ENCODE assay signal across 16 mouse cellular contexts in the genomic region with DNA sequence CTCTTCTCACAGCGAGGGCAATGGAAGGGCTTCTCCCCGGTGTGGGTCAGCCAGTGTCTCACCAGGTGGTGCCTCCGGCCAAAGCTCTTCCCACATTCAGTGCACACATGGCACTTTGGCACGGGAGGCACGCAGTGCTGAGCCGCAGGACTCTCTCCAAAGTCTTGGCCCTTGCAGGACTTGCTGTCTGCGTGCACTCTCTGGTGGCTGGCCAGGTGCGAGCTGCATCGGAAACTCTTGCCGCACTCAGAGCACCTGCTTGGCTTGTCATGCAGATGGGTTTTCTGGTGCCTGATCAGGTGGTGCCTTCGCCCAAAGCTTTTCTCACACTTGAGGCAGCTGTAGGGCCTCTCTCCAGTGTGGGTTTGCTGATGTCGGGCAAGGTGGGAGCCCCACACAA. TPM values are rescaled to one million over a fixed set of nuclear protein-coding genes. Genes with fewer than 3 reads are reported as not detected.
A peak's percentile ranks its signal among the peaks of the same experiment; 100 is the strongest.
DNase-seq lines count a peak whose midpoint lies in the region; ATAC-seq and TF ChIP-seq lines count a peak whose summit lies in the region.
"Had no signal": no experiment of that assay in that cellular context is flagged by ENCODE, and none has a peak within 500 bp of the region (broad histone marks: within the 10 kb centered on the region; RNA-seq: fewer than 3 reads in every experiment).

No protein-coding gene starts in this region.

- DNase-seq in midbrain, embryonic 11.5 days (ENCODE audit: low spot score, missing footprints) = peak; percentile 44
- DNase-seq in midbrain, postnatal 0 days (ENCODE audit: low spot score) = no peak
- DNase-seq in cerebellum, adult 8-10 months = peak; percentile 26
- DNase-seq in gastrocnemius, postnatal 25 days = peak; percentile 81
- no peak for DNase-seq in T-cell, adult 2 months (ENCODE audit: low spot score)
- no peak for DNase-seq in retina, embryonic 14.5 days (ENCODE audit: low spot score)
- DNase-seq: adrenal gland, postnatal 14 days; lung, postnatal 10 days had no signal

- H3K27me3 ChIP-seq in midbrain, embryonic 11.5 days (ENCODE audit: control insufficient read depth, insufficient read depth, low read length) = no peaks in the 10 kb centered on the region
- no peaks in the 10 kb centered on the region for H3K27me3 ChIP-seq in midbrain, postnatal 0 days (ENCODE audit: insufficient read depth, low read length)
- H3K27me3 ChIP-seq: midbrain, embryonic 12.5 days had no signal

- no peaks in the 10 kb centered on the region for H3K4me1 ChIP-seq in midbrain, embryonic 11.5 days (ENCODE audit: control insufficient read depth, insufficient read depth, low read length)
- no peaks in the 10 kb centered on the region for H3K4me1 ChIP-seq in midbrain, postnatal 0 days (ENCODE audit: insufficient read depth, low read length)
- H3K4me1 ChIP-seq: forebrain, embryonic 10.5 days; liver, embryonic 12.5 days; midbrain, embryonic 12.5 days had no signal

- no peak for ATAC-seq in midbrain, embryonic 11.5 days (ENCODE audit: low FRiP score)
- no peak for ATAC-seq in midbrain, postnatal 0 days (ENCODE audit: low FRiP score)
- no peak for ATAC-seq in granulocyte monocyte progenitor cell, adult 5-6 weeks (replicated peaks; ENCODE audit: poor library complexity, severe bottlenecking)
- ATAC-seq: liver, embryonic 12.5 days had no signal

- H3K4me2 ChIP-seq in midbrain, embryonic 11.5 days = no peak overlapping the region
- no peak overlapping the region for H3K4me2 ChIP-seq in midbrain, postnatal 0 days (ENCODE audit: low read depth, low read length, poor library complexity, severe bottlenecking)
- H3K4me2 ChIP-seq: liver, embryonic 12.5 days; midbrain, embryonic 12.5 days had no signal

- H3K36me3 ChIP-seq in midbrain, embryonic 11.5 days (ENCODE audit: control insufficient read depth, insufficient read depth, low read length) = no peaks in the 10 kb centered on the region
- peaks cover 20% of the 10 kb centered on the region for H3K36me3 ChIP-seq in midbrain, postnatal 0 days (ENCODE audit: insufficient read depth, low read length)
- H3K36me3 ChIP-seq: forebrain, embryonic 10.5 days; liver, embryonic 12.5 days; midbrain, embryonic 12.5 days had no signal

- no peak overlapping the region for H3K4me3 ChIP-seq in midbrain, embryonic 11.5 days (ENCODE audit: low read depth, low read length)
- no peak overlapping the region for H3K4me3 ChIP-seq in midbrain, postnatal 0 days (ENCODE audit: low read depth, low read length)
- H3K4me3 ChIP-seq: forebrain, embryonic 10.5 days; liver, embryonic 12.5 days; midbrain, embryonic 12.5 days had no signal

- WGBS in midbrain, embryonic 11.5 days = 60% methylated on average over 12 of the region's 12 CpGs
- WGBS in midbrain, postnatal 0 days = 70% methylated on average over 12 of the region's 12 CpGs

- no peak overlapping the region for H3K27ac ChIP-seq in midbrain, embryonic 11.5 days (ENCODE audit: low read depth, low read length)
- H3K27ac ChIP-seq in midbrain, postnatal 0 days (ENCODE audit: low read depth, low read length) = no peak overlapping the region
- H3K27ac ChIP-seq: forebrain, embryonic 10.5 days; liver, embryonic 12.5 days; midbrain, embryonic 12.5 days had no signal

- no peak overlapping the region for H3K9ac ChIP-seq in midbrain, embryonic 11.5 days (ENCODE audit: low read length)
- no peak overlapping the region for H3K9ac ChIP-seq in midbrain, postnatal 0 days (replicated peaks; ENCODE audit: low read length, poor library complexity, severe bottlenecking)
- H3K9ac ChIP-seq: liver, embryonic 12.5 days; midbrain, embryonic 12.5 days had no signal

- no peak for TF ChIP-seq CTCF in midbrain, postnatal 0 days (IDR thresholded peaks at IDR 0.05)

- no peaks in the 10 kb centered on the region for H3K9me3 ChIP-seq in midbrain, embryonic 11.5 days (ENCODE audit: control insufficient read depth, low read length)
- no peaks in the 10 kb centered on the region for H3K9me3 ChIP-seq in midbrain, postnatal 0 days (ENCODE audit: low read length)
- H3K9me3 ChIP-seq: forebrain, embryonic 10.5 days; liver, embryonic 12.5 days; midbrain, embryonic 12.5 days had no signal

RNA-seq across cellular contexts. Expression of a gene that starts 7.4 kb away (rescaled TPM):
- polyA plus RNA-seq in midbrain, embryonic 11.5 days (2014; fragmentation: Nextera tagmentation; extraction: Ambion mirVana) = 1.6 and 1.9 TPM in 2 replicates
- total RNA-seq in midbrain, postnatal 0 days (2014; rRNA removed) = 21.4 and 22.5 TPM in 2 replicates
- 10.9 and 12.8 TPM in 2 replicates for polyA plus RNA-seq in midbrain, postnatal 0 days (2015; fragmentation: Nextera tagmentation; extraction: Ambion mirVana)
- total RNA-seq in gastrocnemius, postnatal 25 days (2021) = 10 to 100 TPM; 11.0 to 11.9 TPM
- total RNA-seq in granulocyte monocyte progenitor cell, adult 5-6 weeks (2014; fragmentation: Nextera tagmentation) = not detected in 2 replicates
- not detected in 2 replicates for total RNA-seq in granulocyte monocyte progenitor cell, adult 5-6 weeks (2017)
- polyA plus RNA-seq: liver, embryonic 12.5 days had no signal

RNA-seq across cellular contexts. Expression of a gene that starts 28.6 kb away (rescaled TPM):
- polyA plus RNA-seq in midbrain, embryonic 11.5 days (2014; fragmentation: Nextera tagmentation; extraction: Ambion mirVana) = not detected in 2 replicates
- total RNA-seq in midbrain, postnatal 0 days (2014; rRNA removed) = not detected in 2 replicates
- polyA plus RNA-seq in midbrain, postnatal 0 days (2015; fragmentation: Nextera tagmentation; extraction: Ambion mirVana) = not detected in 2 replicates
- total RNA-seq in gastrocnemius, postnatal 25 days (2021) = not detected
- not detected in 2 replicates for total RNA-seq in granulocyte monocyte progenitor cell, adult 5-6 weeks (2014; fragmentation: Nextera tagmentation)
- total RNA-seq in granulocyte monocyte progenitor cell, adult 5-6 weeks (2017) = not detected in 2 replicates
- total RNA-seq: adrenal gland, postnatal 14 days; left cerebral cortex, postnatal 25 days had no signal
- polyA plus RNA-seq: embryonic facial prominence, embryonic 11.5 days; forebrain, embryonic 10.5 days; gonadal fat pad, adult 2 months; heart, postnatal 0 days; liver, embryonic 12.5 days; midbrain, embryonic 12.5 days had no signal

RNA-seq across cellular contexts. Expression of a gene that starts 31.5 kb away (rescaled TPM):
- not detected in 2 replicates for polyA plus RNA-seq in midbrain, embryonic 11.5 days (2014; fragmentation: Nextera tagmentation; extraction: Ambion mirVana)
- not detected in 2 replicates for total RNA-seq in midbrain, postnatal 0 days (2014; rRNA removed)
- not detected in 2 replicates for polyA plus RNA-seq in midbrain, postnatal 0 days (2015; fragmentation: Nextera tagmentation; extraction: Ambion mirVana)
- not detected for total RNA-seq in gastrocnemius, postnatal 25 days (2021)
- not detected in 2 replicates for total RNA-seq in granulocyte monocyte progenitor cell, adult 5-6 weeks (2014; fragmentation: Nextera tagmentation)
- total RNA-seq in granulocyte monocyte progenitor cell, adult 5-6 weeks (2017) = not detected in 2 replicates
- total RNA-seq: adrenal gland, postnatal 14 days; left cerebral cortex, postnatal 25 days had no signal
- polyA plus RNA-seq: embryonic facial prominence, embryonic 11.5 days; forebrain, embryonic 10.5 days; heart, postnatal 0 days; liver, embryonic 12.5 days; midbrain, embryonic 12.5 days had no signal

RNA-seq across cellular contexts. Expression of a gene that starts 52.2 kb away (rescaled TPM):
- polyA plus RNA-seq in midbrain, embryonic 11.5 days (2014; fragmentation: Nextera tagmentation; extraction: Ambion mirVana) = not detected in 2 replicates
- total RNA-seq in midbrain, postnatal 0 days (2014; rRNA removed) = not detected in 2 replicates
- 0.18 TPM in 1 of 2 replicates, not detected in the other for polyA plus RNA-seq in midbrain, postnatal 0 days (2015; fragmentation: Nextera tagmentation; extraction: Ambion mirVana)
- not detected for total RNA-seq in gastrocnemius, postnatal 25 days (2021)
- total RNA-seq in granulocyte monocyte progenitor cell, adult 5-6 weeks (2014; fragmentation: Nextera tagmentation) = not detected in 2 replicates
- not detected in 2 replicates for total RNA-seq in granulocyte monocyte progenitor cell, adult 5-6 weeks (2017)
- total RNA-seq: adrenal gland, postnatal 14 days; left cerebral cortex, postnatal 25 days had no signal
- polyA plus RNA-seq: embryonic facial prominence, embryonic 11.5 days; forebrain, embryonic 10.5 days; gonadal fat pad, adult 2 months; heart, postnatal 0 days; liver, embryonic 12.5 days; midbrain, embryonic 12.5 days had no signal

RNA-seq across cellular contexts. Expression of a gene that starts 54.3 kb away (rescaled TPM):
- not detected in 2 replicates for polyA plus RNA-seq in midbrain, embryonic 11.5 days (2014; fragmentation: Nextera tagmentation; extraction: Ambion mirVana)
- total RNA-seq in midbrain, postnatal 0 days (2014; rRNA removed) = not detected in 2 replicates
- not detected in 2 replicates for polyA plus RNA-seq in midbrain, postnatal 0 days (2015; fragmentation: Nextera tagmentation; extraction: Ambion mirVana)
- not detected for total RNA-seq in gastrocnemius, postnatal 25 days (2021)
- 0.36 TPM in 1 of 2 replicates, not detected in the other for total RNA-seq in granulocyte monocyte progenitor cell, adult 5-6 weeks (2014; fragmentation: Nextera tagmentation)
- total RNA-seq in granulocyte monocyte progenitor cell, adult 5-6 weeks (2017) = 0.86 TPM in 1 of 2 replicates, not detected in the other
- total RNA-seq: adrenal gland, postnatal 14 days; left cerebral cortex, postnatal 25 days had no signal
- polyA plus RNA-seq: embryonic facial prominence, embryonic 11.5 days; forebrain, embryonic 10.5 days; gonadal fat pad, adult 2 months; heart, postnatal 0 days; liver, embryonic 12.5 days; midbrain, embryonic 12.5 days had no signal

Comparison
In these comparisons a context has a peak if more than half of its experiments do, and no peak if none do; other contexts are left out.
1. DNase-seq: peak in midbrain, embryonic 11.5 days (single experiment), cerebellum, adult 8-10 months (single experiment) and gastrocnemius, postnatal 25 days (single experiment); none in midbrain, postnatal 0 days (single experiment), T-cell, adult 2 months (single experiment) and retina, embryonic 14.5 days (single experiment).
2. RNA of a gene that starts 7.4 kb away (total RNA-seq): 21.4 to 22.5 TPM in midbrain, postnatal 0 days and 11.0 to 11.9 TPM in gastrocnemius, postnatal 25 days; not detected in granulocyte monocyte progenitor cell, adult 5-6 weeks; every median in the first group is over 10 times any median in the second.